Mouse (Mus musculus): ENCODE data around the gene Slc25a4.

- TF ChIP-seq POLR2A (IDR thresholded peaks at IDR 0.05; ENCODE audit: borderline replicate concordance, control insufficient read depth, low read depth, low read length) (no peak), CTCF (IDR thresholded peaks at IDR 0.05; ENCODE audit: control insufficient read depth, insufficient read depth, low read length) (no peak)
These were observed 13.4 kb downstream of the Slc25a4 start for GRCm38 (mm10) chr8:46197673-46198072.
